Mouse (Mus musculus): ENCODE results near the gene Robo1. TPM values are rescaled to one million over a fixed set of nuclear protein-coding genes. Genes with fewer than 3 reads are reported as not detected.

The Robo1 gene
- polyA plus RNA-seq, 1 experiment from 2014 or later: 58.1 TPM

DNA sequence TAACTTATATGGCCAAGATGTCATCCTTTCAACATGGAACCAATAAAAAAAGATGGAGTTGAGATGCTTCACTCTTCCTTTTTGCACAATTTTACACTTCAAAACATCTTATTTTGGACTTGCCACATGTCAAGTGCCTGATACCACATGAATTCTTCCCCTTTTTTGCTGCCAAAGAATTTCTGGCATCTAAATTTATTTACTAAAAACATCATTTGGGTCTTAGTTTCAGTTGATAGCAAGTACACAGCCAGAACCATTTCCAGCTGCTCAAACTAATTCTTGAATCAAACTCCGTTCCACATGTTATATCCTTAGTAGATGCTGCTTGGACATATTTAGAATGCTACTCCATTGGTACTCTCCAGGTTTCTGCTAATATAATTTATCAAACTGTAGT lies 267.1 kb downstream of the Robo1 start:
- Histone ChIP-seq H3K27ac (ENCODE audit: low read length) (no peak overlapping the region), H3K4me2 (ENCODE audit: low read length) (no peak overlapping the region), H3K4me3 (replicated peaks; ENCODE audit: low read length) (no peak overlapping the region), H3K36me3 (ENCODE audit: control insufficient read depth, insufficient read depth) (no peaks in the 10 kb centered on the region), H3K27me3 (replicated peaks; ENCODE audit: control insufficient read depth, insufficient read depth, low read length) (no peaks in the 10 kb centered on the region), H3K9me3 (ENCODE audit: control insufficient read depth, low read length) (no peaks in the 10 kb centered on the region), H3K4me1 (replicated peaks; ENCODE audit: control insufficient read depth, insufficient read depth, low read length) (peaks cover 3% of the 10 kb centered on the region; the same call in 1 of the 2 replicates), H3K9ac (replicated peaks; ENCODE audit: low read depth, low read length) (no peak overlapping the region)
- no peak for ATAC-seq
- WGBS: 85% methylated on average over 1 of the region's 1 CpGs

DNA sequence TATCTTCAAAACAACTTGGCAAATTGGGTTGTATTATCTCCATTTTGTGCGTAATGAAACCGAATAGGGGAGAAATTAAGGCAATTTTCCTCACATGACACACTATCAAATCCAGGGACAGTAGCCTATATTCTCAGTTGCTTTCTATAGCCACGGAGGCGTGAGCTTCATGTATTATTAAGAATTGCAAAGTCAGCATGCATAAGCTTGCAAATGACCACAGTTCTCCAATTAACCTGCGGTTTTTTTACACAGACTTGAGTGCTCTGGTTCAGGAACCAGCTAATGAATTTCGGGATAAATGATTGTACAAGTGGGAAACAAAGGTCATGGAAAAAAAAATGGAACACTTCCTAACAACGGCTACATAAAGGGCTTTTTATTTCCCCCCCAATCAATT lies 268.9 kb downstream of the Robo1 start:
- H3K27me3 ChIP-seq (replicated peaks; ENCODE audit: control insufficient read depth, insufficient read depth, low read length): no peaks in the 10 kb centered on the region
- 9% methylated on average over 7 of the region's 7 CpGs for WGBS
- no peak for ATAC-seq

DNA sequence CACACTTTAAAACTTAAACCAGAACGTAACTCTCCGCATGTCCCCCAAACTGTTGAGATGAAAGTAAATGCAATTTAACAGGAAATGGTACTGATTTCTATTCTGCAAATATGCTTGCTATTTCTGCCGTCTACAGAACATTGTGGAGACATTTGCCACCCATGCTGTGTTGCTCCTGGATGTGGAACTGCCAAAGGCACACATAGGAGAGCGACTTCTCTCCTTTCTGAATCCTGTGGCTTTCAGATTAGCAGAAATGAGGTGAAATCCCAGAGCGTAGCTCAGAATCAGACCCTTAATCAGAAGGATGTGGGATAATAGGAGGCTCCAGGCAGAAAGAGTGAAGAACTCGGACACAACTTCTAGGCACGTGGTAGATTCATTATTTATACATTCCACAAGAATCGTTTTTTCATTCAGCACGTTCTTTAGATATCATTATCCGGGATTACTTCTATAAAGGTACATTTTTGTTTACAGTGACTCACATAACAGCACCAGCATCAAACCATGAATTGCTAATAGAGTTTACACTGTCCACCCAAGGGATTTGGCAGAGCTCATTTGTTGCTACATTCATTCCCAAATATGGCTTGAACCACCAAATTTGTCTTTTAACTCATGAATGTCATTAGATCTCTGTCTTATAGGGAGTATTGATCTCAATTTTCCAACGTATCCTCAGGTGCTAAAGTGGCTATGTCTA lies 276.5 kb downstream of the Robo1 start:
- WGBS: 40% methylated on average over 11 of the region's 11 CpGs
- no peak overlapping the region for H3K4me2 ChIP-seq (ENCODE audit: low read length)
- H3K9me3 ChIP-seq (ENCODE audit: control insufficient read depth, low read length): no peaks in the 10 kb centered on the region
- no peaks in the 10 kb centered on the region for H3K36me3 ChIP-seq (ENCODE audit: control insufficient read depth, insufficient read depth)
- H3K27ac ChIP-seq (ENCODE audit: low read length): no peak overlapping the region
- H3K4me3 ChIP-seq (replicated peaks; ENCODE audit: low read length): no peak overlapping the region
- peak; percentile 68; the same call in 1 of the 2 replicates for ATAC-seq
- H3K27me3 ChIP-seq (replicated peaks; ENCODE audit: control insufficient read depth, insufficient read depth, low read length): no peaks in the 10 kb centered on the region
- no peak overlapping the region for H3K9ac ChIP-seq (replicated peaks; ENCODE audit: low read depth, low read length)
- peaks cover 9% of the 10 kb centered on the region for H3K4me1 ChIP-seq (replicated peaks; ENCODE audit: control insufficient read depth, insufficient read depth, low read length)

More for the DNA sequence above, 268.9 kb downstream of the Robo1 start:
- Histone ChIP-seq H3K36me3 (ENCODE audit: control insufficient read depth, insufficient read depth) (no peaks in the 10 kb centered on the region), H3K4me2 (ENCODE audit: low read length) (no peak overlapping the region), H3K9ac (replicated peaks; ENCODE audit: low read depth, low read length) (no peak overlapping the region), H3K4me3 (replicated peaks; ENCODE audit: low read length) (no peak overlapping the region), H3K27ac (ENCODE audit: low read length) (no peak overlapping the region), H3K9me3 (ENCODE audit: control insufficient read depth, low read length) (no peaks in the 10 kb centered on the region), H3K4me1 (replicated peaks; ENCODE audit: control insufficient read depth, insufficient read depth, low read length) (peaks cover 3% of the 10 kb centered on the region; the same call in 1 of the 2 replicates)

DNA sequence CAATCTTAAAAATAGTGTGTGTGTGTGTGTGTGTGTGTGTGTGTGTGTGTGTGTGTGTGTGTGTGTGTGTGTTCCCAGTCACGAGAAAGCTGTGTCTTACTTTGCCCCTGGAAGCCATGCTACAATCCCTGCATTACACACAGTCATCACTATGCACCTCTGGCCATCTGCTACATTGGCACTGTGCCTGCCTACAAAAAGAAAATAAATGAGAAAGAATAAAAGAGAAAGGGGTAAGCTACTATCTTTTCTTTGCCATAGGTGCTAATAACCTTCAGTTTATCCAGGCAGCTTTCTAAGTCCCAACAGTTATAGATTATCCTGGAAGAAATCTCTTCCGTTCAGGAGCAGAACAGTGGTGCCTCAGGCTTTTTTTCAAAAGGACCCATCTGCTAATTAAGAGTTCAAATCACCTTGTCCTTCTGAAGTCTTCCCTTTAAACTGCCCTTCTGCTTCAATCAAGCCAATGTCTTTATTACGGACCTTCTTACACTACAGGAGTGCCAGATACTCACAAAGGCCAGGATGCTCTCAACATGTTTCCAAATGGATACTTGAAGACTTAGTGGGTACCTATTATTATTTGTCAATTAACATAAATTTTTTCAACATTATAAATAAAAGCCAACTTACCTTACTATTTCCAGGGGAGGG lies 277.2 kb downstream of the Robo1 start:
- Histone ChIP-seq H3K9me3 (ENCODE audit: control insufficient read depth, low read length) (no peaks in the 10 kb centered on the region), H3K9ac (replicated peaks; ENCODE audit: low read depth, low read length) (no peak overlapping the region), H3K4me3 (replicated peaks; ENCODE audit: low read length) (no peak overlapping the region), H3K4me2 (ENCODE audit: low read length) (no peak overlapping the region), H3K27ac (ENCODE audit: low read length) (no peak overlapping the region), H3K4me1 (replicated peaks; ENCODE audit: control insufficient read depth, insufficient read depth, low read length) (peaks cover 9% of the 10 kb centered on the region), H3K36me3 (ENCODE audit: control insufficient read depth, insufficient read depth) (no peaks in the 10 kb centered on the region), H3K27me3 (replicated peaks; ENCODE audit: control insufficient read depth, insufficient read depth, low read length) (no peaks in the 10 kb centered on the region)
- peak; percentile 85 for ATAC-seq
- WGBS: 34% methylated on average over 3 of the region's 3 CpGs

DNA sequence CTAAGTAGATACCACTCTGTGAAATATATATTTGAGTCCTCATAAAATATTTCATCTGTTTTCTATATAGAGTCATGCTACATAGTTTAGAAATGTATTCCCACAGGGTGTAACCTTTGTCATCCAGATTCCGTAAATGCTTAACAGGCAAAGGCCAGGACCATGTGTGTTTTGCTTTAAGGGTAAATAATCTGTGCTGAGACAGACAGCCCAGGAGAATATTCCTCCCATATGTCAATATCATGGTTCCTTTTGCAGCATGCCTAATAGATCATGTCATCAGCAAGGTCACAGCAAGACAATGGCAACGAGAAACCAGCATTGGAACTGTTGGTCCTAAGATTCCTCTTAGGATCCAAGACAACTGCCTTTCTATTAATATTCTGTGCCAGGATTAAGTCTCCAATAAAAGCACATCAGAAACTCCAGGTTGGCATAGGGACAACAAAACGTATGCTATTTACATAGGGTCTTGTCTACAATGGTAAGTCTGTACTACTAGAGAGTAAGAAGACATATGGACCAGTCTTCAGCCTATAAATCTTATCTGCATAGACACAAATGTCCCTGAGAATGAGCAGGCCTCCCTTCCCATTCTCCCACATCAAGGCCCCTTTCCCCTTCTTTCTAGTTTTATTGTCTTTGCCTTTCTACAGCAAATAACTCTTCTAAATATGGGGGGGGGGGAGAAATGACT lies 279.4 kb downstream of the Robo1 start:
- H3K4me1 ChIP-seq (replicated peaks; ENCODE audit: control insufficient read depth, insufficient read depth, low read length): peaks cover 9% of the 10 kb centered on the region
- no peak overlapping the region for H3K9ac ChIP-seq (replicated peaks; ENCODE audit: low read depth, low read length)
- H3K27ac ChIP-seq (ENCODE audit: low read length): no peak overlapping the region
- ATAC-seq: no peak
- no peak overlapping the region for H3K4me3 ChIP-seq (replicated peaks; ENCODE audit: low read length)
- no peaks in the 10 kb centered on the region for H3K27me3 ChIP-seq (replicated peaks; ENCODE audit: control insufficient read depth, insufficient read depth, low read length)
- no peaks in the 10 kb centered on the region for H3K9me3 ChIP-seq (ENCODE audit: control insufficient read depth, low read length)
- H3K36me3 ChIP-seq (ENCODE audit: control insufficient read depth, insufficient read depth): no peaks in the 10 kb centered on the region
- WGBS: 71% methylated on average over 3 of the region's 3 CpGs
- H3K4me2 ChIP-seq (ENCODE audit: low read length): no peak overlapping the region

DNA sequence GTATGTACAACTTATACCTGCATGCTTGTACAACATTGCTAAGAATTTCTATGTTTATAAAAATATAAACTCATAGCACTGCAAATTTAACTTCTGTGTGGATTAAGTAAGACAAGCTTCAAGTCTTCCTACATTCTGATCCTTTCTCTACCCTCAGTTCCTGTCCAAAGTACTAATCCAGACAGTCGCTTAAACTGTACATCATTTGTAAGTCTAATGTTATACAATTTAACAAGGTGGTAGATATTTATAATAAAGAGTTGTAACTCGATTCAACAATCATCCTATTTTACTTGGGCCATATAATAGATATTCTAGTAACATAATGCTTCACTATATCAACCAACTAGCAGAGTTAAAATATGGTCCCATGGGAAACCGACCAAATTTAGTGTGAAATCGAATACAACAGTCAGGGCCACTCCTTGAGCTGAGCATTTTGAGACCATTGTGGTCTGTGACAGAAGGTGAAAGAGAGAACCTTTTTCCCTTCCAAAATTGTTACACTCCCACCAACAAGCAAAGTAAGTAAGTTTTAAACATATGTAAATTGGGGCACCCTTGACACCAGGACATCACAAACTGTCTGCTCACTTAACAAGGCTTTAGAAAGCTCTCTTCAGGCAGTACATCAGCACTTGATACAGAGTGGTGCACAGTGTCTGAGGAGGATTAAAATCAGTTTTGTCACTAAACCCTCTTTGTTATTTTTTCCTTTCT lies 295.5 kb downstream of the Robo1 start:
- 56% methylated on average over 4 of the region's 4 CpGs for WGBS
- Histone ChIP-seq H3K27me3 (replicated peaks; ENCODE audit: control insufficient read depth, insufficient read depth, low read length) (no peaks in the 10 kb centered on the region), H3K9me3 (ENCODE audit: control insufficient read depth, low read length) (no peaks in the 10 kb centered on the region), H3K4me1 (replicated peaks; ENCODE audit: control insufficient read depth, insufficient read depth, low read length) (no peaks in the 10 kb centered on the region), H3K27ac (ENCODE audit: low read length) (no peak overlapping the region), H3K4me3 (replicated peaks; ENCODE audit: low read length) (no peak overlapping the region), H3K4me2 (ENCODE audit: low read length) (no peak overlapping the region), H3K36me3 (ENCODE audit: control insufficient read depth, insufficient read depth) (no peaks in the 10 kb centered on the region), H3K9ac (replicated peaks; ENCODE audit: low read depth, low read length) (no peak overlapping the region)
- ATAC-seq: no peak

DNA sequence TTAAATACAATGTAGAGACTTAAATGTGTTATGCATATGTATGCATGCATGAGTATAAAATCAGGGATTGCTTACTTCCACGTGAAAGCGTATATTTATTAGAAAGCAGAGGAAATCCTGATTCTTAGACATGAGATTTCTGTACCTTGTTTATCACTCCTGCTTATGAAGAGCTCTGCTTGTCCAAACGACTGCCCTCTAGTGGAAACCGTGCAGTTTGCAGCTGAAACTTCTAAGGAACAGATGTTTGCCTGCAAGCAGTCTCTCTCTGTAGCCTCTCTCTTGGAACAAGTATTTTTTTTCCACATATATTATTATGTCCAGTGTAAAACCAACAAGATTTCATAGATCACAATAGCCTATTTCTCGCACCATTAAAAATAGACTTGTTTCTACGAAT lies 297.0 kb downstream of the Robo1 start:
- H3K27ac ChIP-seq (ENCODE audit: low read length): no peak overlapping the region
- H3K9me3 ChIP-seq (ENCODE audit: control insufficient read depth, low read length): no peaks in the 10 kb centered on the region
- H3K27me3 ChIP-seq (replicated peaks; ENCODE audit: control insufficient read depth, insufficient read depth, low read length): no peaks in the 10 kb centered on the region
- H3K4me1 ChIP-seq (replicated peaks; ENCODE audit: control insufficient read depth, insufficient read depth, low read length): no peaks in the 10 kb centered on the region
- no peaks in the 10 kb centered on the region for H3K36me3 ChIP-seq (ENCODE audit: control insufficient read depth, insufficient read depth)
- H3K4me2 ChIP-seq (ENCODE audit: low read length): no peak overlapping the region
- H3K9ac ChIP-seq (replicated peaks; ENCODE audit: low read depth, low read length): no peak overlapping the region
- 22% methylated on average over 6 of the region's 6 CpGs for WGBS
- H3K4me3 ChIP-seq (replicated peaks; ENCODE audit: low read length): no peak overlapping the region
- ATAC-seq: peak; percentile 54

DNA sequence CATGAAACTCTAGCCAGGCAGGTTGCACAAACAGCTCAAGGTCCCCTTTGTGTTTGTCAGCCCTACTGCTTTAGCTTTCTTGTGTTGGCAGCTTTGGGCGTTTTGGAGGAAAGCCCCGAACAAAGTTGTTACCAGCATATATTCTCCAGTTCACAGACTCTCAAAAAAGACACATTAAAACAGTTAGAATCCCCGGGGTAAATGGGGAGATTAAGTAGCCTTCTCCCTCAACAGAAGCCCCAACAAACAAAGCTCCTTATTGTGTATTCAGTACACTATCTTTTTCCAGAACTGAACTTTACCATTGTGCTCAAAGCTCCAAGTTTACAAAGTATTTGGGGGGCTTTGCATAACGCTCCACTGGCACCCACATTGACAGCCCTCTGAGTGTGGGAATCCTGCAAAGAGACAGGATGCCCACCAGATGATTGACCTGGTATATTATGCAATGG lies 302.6 kb downstream of the Robo1 start:
- Histone ChIP-seq H3K4me1 (replicated peaks; ENCODE audit: control insufficient read depth, insufficient read depth, low read length) (no peaks in the 10 kb centered on the region; the same call in 1 of the 2 replicates), H3K9ac (replicated peaks; ENCODE audit: low read depth, low read length) (no peak overlapping the region), H3K27me3 (replicated peaks; ENCODE audit: control insufficient read depth, insufficient read depth, low read length) (no peaks in the 10 kb centered on the region), H3K36me3 (ENCODE audit: control insufficient read depth, insufficient read depth) (no peaks in the 10 kb centered on the region), H3K9me3 (ENCODE audit: control insufficient read depth, low read length) (no peaks in the 10 kb centered on the region), H3K4me2 (ENCODE audit: low read length) (no peak overlapping the region), H3K27ac (ENCODE audit: low read length) (no peak overlapping the region), H3K4me3 (replicated peaks; ENCODE audit: low read length) (no peak overlapping the region)
- ATAC-seq: peak; percentile 70
- under 1% methylated on average over 4 of the region's 4 CpGs for WGBS

DNA sequence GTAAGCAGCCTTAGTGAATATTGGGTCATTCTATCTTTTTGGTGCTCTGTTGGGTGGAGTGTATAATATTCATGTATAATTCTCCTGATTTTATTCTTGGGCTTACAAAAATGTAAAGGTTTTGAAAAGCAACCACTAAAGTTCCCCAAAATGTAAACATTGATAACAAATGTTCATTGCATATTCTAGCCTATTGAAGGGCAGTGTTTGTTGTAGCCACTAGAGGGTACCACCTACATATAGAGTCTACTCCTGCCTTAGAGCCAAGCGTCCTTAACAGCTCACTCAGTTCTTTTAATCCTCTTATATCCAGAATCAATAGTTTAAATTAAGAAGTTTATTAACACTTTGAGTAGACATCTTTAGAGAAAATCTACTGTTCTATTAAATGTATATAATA lies 306.8 kb downstream of the Robo1 start:
- 7% methylated on average over 1 of the region's 1 CpGs for WGBS
- H3K9me3 ChIP-seq (ENCODE audit: control insufficient read depth, low read length): no peaks in the 10 kb centered on the region
- H3K36me3 ChIP-seq (ENCODE audit: control insufficient read depth, insufficient read depth): no peaks in the 10 kb centered on the region
- no peak overlapping the region for H3K4me2 ChIP-seq (ENCODE audit: low read length)
- peak; percentile 76 for ATAC-seq
- H3K27ac ChIP-seq (ENCODE audit: low read length): no peak overlapping the region
- H3K4me1 ChIP-seq (replicated peaks; ENCODE audit: control insufficient read depth, insufficient read depth, low read length): no peaks in the 10 kb centered on the region; the same call in 1 of the 2 replicates
- no peaks in the 10 kb centered on the region for H3K27me3 ChIP-seq (replicated peaks; ENCODE audit: control insufficient read depth, insufficient read depth, low read length)
- no peak overlapping the region for H3K9ac ChIP-seq (replicated peaks; ENCODE audit: low read depth, low read length)
- no peak overlapping the region for H3K4me3 ChIP-seq (replicated peaks; ENCODE audit: low read length)

Data from forebrain, embryonic 16.5 days (tissue).